26 mouse cellular contexts compared by ENCODE assay signal in the genomic region with DNA sequence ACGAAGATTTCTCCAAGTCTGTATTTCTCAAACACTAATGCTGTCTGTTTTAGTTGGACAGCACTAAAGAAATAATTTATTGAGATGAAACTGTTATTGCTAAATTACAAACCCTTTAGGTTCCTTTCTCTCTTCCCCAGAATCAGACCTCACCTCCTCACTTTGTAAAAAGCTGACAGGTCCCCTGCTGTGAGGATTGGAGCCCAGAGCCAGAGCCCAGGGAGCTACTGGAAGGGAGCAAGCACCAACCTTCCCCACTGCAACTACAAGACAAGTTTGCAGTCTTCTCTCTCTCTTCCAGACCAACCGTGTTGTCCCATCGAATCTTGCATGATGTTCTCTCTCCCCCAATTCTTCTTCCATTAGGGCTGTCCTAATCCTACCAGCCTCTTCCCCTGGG.
"Had no signal": no experiment of that assay in that cellular context is flagged by ENCODE, and none has a peak within 500 bp of the region (broad histone marks: within the 10 kb centered on the region; RNA-seq: fewer than 3 reads in every experiment).

No protein-coding gene starts in this region.

- H3K4me1 ChIP-seq: heart, embryonic 13.5 days; heart, embryonic 15.5 days; hindbrain, embryonic 15.5 days; kidney, embryonic 15.5 days; liver, embryonic 15.5 days had no signal

- H3K27me3 ChIP-seq: heart, embryonic 13.5 days; heart, embryonic 15.5 days; hindbrain, embryonic 13.5 days; hindbrain, embryonic 15.5 days; kidney, embryonic 15.5 days; liver, embryonic 15.5 days had no signal

- H3K27ac ChIP-seq: heart, embryonic 13.5 days; heart, embryonic 15.5 days; hindbrain, embryonic 13.5 days; hindbrain, embryonic 15.5 days; hindbrain, postnatal 0 days; kidney, embryonic 15.5 days; kidney, postnatal 0 days; limb, embryonic 10.5 days; limb, embryonic 12.5 days; liver, embryonic 13.5 days; liver, embryonic 15.5 days had no signal

- H3K9me3 ChIP-seq: heart, embryonic 13.5 days; heart, embryonic 15.5 days; hindbrain, embryonic 13.5 days; hindbrain, embryonic 15.5 days; kidney, embryonic 15.5 days; limb, embryonic 10.5 days; limb, embryonic 12.5 days; liver, embryonic 13.5 days; liver, embryonic 15.5 days had no signal

- H3K4me3 ChIP-seq: heart, embryonic 13.5 days; heart, embryonic 15.5 days; hindbrain, embryonic 13.5 days; hindbrain, embryonic 15.5 days; kidney, embryonic 15.5 days; limb, embryonic 10.5 days; limb, embryonic 12.5 days; liver, embryonic 13.5 days; liver, embryonic 15.5 days had no signal

- DNase-seq: gastrocnemius, postnatal 14 days; gastrocnemius, postnatal 36 days; heart, adult 18-20 months; heart, postnatal 14 days; heart, postnatal 36 days; kidney, adult 11 months; kidney, adult 2 months; kidney, adult 9 months; kidney, postnatal 14 days; kidney, postnatal 36 days; layer of hippocampus, adult 9-11 months; layer of hippocampus, postnatal 36 days; liver; liver, embryonic 13.5 days; liver, postnatal 0 days; lung, adult 2 months had no signal

- H3K36me3 ChIP-seq: heart, embryonic 13.5 days; heart, embryonic 15.5 days; hindbrain, embryonic 13.5 days; hindbrain, embryonic 15.5 days; kidney, embryonic 15.5 days; limb, embryonic 10.5 days; limb, embryonic 12.5 days; liver, embryonic 13.5 days; liver, embryonic 15.5 days had no signal
